Mouse (Mus musculus) liver, adult 2 months (tissue): ENCODE measurements around the gene Pigk. TPM values are rescaled to one million over a fixed set of nuclear protein-coding genes. Genes with fewer than 3 reads are reported as not detected.

Source experiments
- DNase-seq: peaks from one replicate; pipeline ENCODE4 v3.0.0-alpha.2; 2011; ENCODE audit warnings: low read depth, low spot score; ENCODE audit errors: extremely low read depth
- H3K27ac ChIP-seq: fragments of 200-500 bp; replicated peaks from 2 replicates; pipeline ENCODE4 v1.5.1; 2012; ENCODE audit warnings: low read depth, mild to moderate bottlenecking, control low read depth, inconsistent platforms, low read length; ENCODE audit not compliant: insufficient read depth
- H3K27me3 ChIP-seq: fragments of 200-500 bp; 2 replicates; pipeline ENCODE4 v1.6.1; 2012; ENCODE audit warnings: mild to moderate bottlenecking, moderate library complexity, low read length, inconsistent platforms; ENCODE audit not compliant: control insufficient read depth, insufficient read depth
- H3K36me3 ChIP-seq: fragments of 200-500 bp; 2 replicates; pipeline ENCODE4 v1.6.1; 2012; ENCODE audit warnings: low read length, inconsistent platforms; ENCODE audit not compliant: control insufficient read depth, insufficient read depth
- H3K4me1 ChIP-seq: fragments of 200-500 bp; 2 replicates; pipeline ENCODE4 v1.6.1; 2011; ENCODE audit warnings: low read length; ENCODE audit not compliant: control insufficient read depth, insufficient read depth
- H3K4me3 ChIP-seq: fragments of 200-500 bp; 2 replicates; pipeline ENCODE4 v1.5.1; 2011; ENCODE audit warnings: low read depth, mild to moderate bottlenecking, control low read depth, low read length, moderate library complexity; ENCODE audit not compliant: insufficient read depth
- H3K79me2 ChIP-seq: fragments of 200-500 bp; 2 replicates; pipeline ENCODE4 v1.6.1; 2012; ENCODE audit warnings: inconsistent platforms, mild to moderate bottlenecking, low read length, moderate library complexity; ENCODE audit not compliant: control insufficient read depth, insufficient read depth
- H3K9ac ChIP-seq: fragments of 200-500 bp; 2 replicates; pipeline ENCODE4 v1.6.1; 2012; ENCODE audit warnings: low read depth, mild to moderate bottlenecking, control low read depth, inconsistent platforms, low read length
- CTCF ChIP-seq: fragments of 200-500 bp; IDR thresholded peaks from 2 replicates; pipeline ENCODE4 v1.5.1; 2011; ENCODE audit warnings: low read depth, low read length, control low read depth
- POLR2A ChIP-seq: fragments of 200-500 bp; IDR thresholded peaks from 2 replicates; pipeline ENCODE4 v1.6.1; 2011; ENCODE audit warnings: low read length, control low read depth; ENCODE audit not compliant: insufficient read depth; ENCODE audit errors: extremely low read depth
- WGBS: fragments of 180-500 bp; shearing (Covaris S2); methylation state at CpG from one replicate; pipeline ENCODE4 v1.1.7; 2018; 5-methylcytosine and 5-hydroxymethylcytosine counted together
- polyA plus RNA-seq: library from polyadenylated mRNA; depleted of rRNA; stranded (reverse); fragments of >200 nt; gene quantifications from 2 replicates; pipeline ENCODE4 v1.2.3, GENCODE M21; 2012
- total RNA-seq: library from RNA; depleted of rRNA; stranded (reverse); fragments of >200 nt; gene quantifications from 2 replicates; pipeline ENCODE4 v1.2.3, GENCODE M21; 2014

Gene Pigk
- total and polyA plus RNA-seq, 2 experiments = 14.1 to 27.1 TPM

GRCm38 (mm10) chr3:152898906-152899305 lies 185.0 kb downstream of the Pigk start:
- 93% methylated on average over 9 of the region's 9 CpGs for WGBS
- Histone ChIP-seq H3K9ac (no peak overlapping the region), H3K4me3 (no peak overlapping the region), H3K79me2 (no peaks in the 10 kb centered on the region), H3K27ac (no peak overlapping the region), H3K4me1 (no peaks in the 10 kb centered on the region), H3K27me3 (no peaks in the 10 kb centered on the region), H3K36me3 (no peaks in the 10 kb centered on the region)
- TF ChIP-seq POLR2A (no peak), CTCF (no peak)
- no peak for DNase-seq

- Histone ChIP-seq H3K27me3 (no peaks in the 10 kb centered on the region), H3K36me3 (no peaks in the 10 kb centered on the region), H3K4me1 (no peaks in the 10 kb centered on the region), H3K9ac (no peak overlapping the region), H3K27ac (no peak overlapping the region), H3K79me2 (no peaks in the 10 kb centered on the region), H3K4me3 (no peak overlapping the region)
- TF ChIP-seq CTCF (no peak), POLR2A (no peak)
- no peak for DNase-seq
- WGBS = 88% methylated on average over 10 of the region's 10 CpGs
These were observed 191.1 kb downstream of the Pigk start for GRCm38 (mm10) chr3:152905026-152905425.

- TF ChIP-seq CTCF = no peak
- no peak for TF ChIP-seq POLR2A
- Histone ChIP-seq H3K4me3 (no peak overlapping the region), H3K4me1 (no peaks in the 10 kb centered on the region), H3K79me2 (no peaks in the 10 kb centered on the region), H3K9ac (no peak overlapping the region), H3K27me3 (no peaks in the 10 kb centered on the region), H3K36me3 (no peaks in the 10 kb centered on the region), H3K27ac (no peak overlapping the region)
- no peak for DNase-seq
- WGBS = 71% methylated on average over 10 of the region's 10 CpGs
These were observed 191.9 kb downstream of the Pigk start for GRCm38 (mm10) chr3:152905800-152906199.

GRCm38 (mm10) chr3:152907087-152907486 lies 193.2 kb downstream of the Pigk start:
- WGBS = 71% methylated on average over 5 of the region's 5 CpGs
- Histone ChIP-seq H3K36me3 (no peaks in the 10 kb centered on the region), H3K27ac (no peak overlapping the region), H3K4me3 (no peak overlapping the region), H3K27me3 (no peaks in the 10 kb centered on the region), H3K79me2 (no peaks in the 10 kb centered on the region), H3K9ac (no peak overlapping the region), H3K4me1 (no peaks in the 10 kb centered on the region)
- no peak for TF ChIP-seq CTCF
- TF ChIP-seq POLR2A = no peak
- DNase-seq = no peak

- 84% methylated on average over 5 of the region's 5 CpGs for WGBS
- no peaks in the 10 kb centered on the region for H3K4me1 ChIP-seq
- no peak for DNase-seq
- no peaks in the 10 kb centered on the region for H3K36me3 ChIP-seq
- H3K4me3 ChIP-seq = no peak overlapping the region
- H3K9ac ChIP-seq = no peak overlapping the region
- no peak overlapping the region for H3K27ac ChIP-seq
- H3K79me2 ChIP-seq = no peaks in the 10 kb centered on the region
- TF ChIP-seq POLR2A (no peak), CTCF (no peak)
- no peaks in the 10 kb centered on the region for H3K27me3 ChIP-seq
These were observed 193.8 kb downstream of the Pigk start for GRCm38 (mm10) chr3:152907683-152908082.

- no peaks in the 10 kb centered on the region for H3K4me1 ChIP-seq
- no peak overlapping the region for H3K27ac ChIP-seq
- no peak overlapping the region for H3K9ac ChIP-seq
- 90% methylated on average over 4 of the region's 4 CpGs for WGBS
- no peak overlapping the region for H3K4me3 ChIP-seq
- H3K27me3 ChIP-seq = no peaks in the 10 kb centered on the region
- no peak for DNase-seq
- H3K36me3 ChIP-seq = no peaks in the 10 kb centered on the region
- H3K79me2 ChIP-seq = no peaks in the 10 kb centered on the region
- TF ChIP-seq POLR2A = no peak
- no peak for TF ChIP-seq CTCF
These were observed 197.7 kb downstream of the Pigk start for GRCm38 (mm10) chr3:152911578-152911977.
